Mouse (Mus musculus) testis, postnatal 14 days (tissue): ENCODE measurements at regions not wholly inside any gene's neighbourhood (a gene's known extent, or its start where the extent isn't known, plus 50 kb on each side); places are given as distances from the start of the nearest gene placed in this dataset.
A peak's percentile ranks its signal among the peaks of the same experiment; 100 is the strongest.

ENCODE experiments used
- DNase-seq: peaks from one replicate; pipeline ENCODE4 v3.0.0; 2021; ENCODE audit warnings: low spot score

DNA sequence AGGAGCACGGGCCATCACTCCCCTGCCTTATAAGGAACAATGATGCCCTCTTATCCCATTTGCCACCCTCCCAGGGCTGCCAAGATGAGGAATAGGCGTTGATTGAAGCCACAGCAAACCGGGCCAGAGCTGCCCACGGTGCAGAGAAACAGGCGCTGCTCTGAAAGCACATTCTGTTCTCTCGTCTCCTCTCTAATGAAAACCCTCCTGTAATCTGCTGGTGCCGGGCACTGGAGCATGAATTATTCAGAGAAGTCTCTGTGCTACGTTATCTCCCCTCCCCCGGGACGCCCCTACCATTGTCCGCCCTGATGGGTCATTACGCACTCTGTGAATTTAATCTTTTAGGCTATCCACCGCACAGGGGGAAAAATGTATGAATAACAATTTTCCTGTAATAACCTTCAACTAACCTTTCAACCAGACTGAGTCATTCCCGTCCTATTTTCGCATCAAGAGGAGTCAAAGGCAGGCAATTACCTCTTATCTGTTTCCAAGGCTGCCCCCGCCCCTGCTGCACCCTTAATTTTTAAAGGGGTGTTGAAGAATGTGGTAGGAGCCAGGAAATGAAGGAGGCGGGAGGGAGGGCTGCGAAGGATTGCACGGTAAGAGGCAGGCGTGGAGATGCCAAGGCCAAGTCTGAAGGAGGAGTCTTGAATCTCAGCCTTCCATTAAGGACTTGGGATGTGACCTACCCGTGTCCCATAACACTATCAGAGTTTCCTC is 201.6 kb downstream of the Tle3 start:
- DNase-seq, result peak; percentile 83

DNA sequence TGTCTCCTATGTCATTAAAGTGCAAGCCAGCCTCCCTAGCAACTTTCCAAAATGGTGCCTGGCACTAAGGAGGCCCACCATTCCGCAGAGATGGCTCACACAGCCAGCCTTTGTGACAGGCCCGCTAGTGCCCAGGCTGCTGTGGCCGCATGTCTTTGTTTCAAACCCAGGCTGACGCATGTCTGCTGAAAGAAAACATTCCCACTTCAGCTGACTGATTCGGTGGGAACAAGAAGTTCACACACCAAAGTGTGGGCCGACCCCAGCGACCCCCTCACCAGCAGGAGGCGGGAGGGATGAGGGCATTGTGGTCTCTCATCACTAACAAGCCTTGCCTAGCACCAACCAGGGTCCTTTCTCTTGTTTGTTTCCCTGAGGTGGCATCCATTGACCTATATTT is 190.9 kb downstream of the Tle3 start:
- no peak for DNase-seq

DNA sequence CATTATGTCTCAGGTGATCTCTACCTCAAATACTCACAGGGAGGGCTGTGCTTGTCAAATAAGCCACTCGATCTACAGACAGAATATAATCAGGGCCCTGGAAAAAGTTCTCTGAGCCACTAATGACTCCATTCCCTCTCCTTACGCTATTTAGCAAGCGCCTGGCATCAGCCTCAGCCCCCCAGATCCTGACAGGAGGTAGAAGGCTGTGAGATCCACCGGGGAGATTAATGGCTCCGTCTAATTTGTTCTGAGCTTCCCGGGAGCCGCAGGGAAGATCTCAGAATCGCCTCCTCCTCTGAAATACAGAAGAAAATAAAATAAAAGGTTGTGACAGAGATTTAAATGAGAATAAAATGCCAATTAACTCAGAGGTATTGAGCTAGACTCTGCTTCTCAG is 189.4 kb downstream of the Tle3 start:
- DNase-seq, result no peak

DNA sequence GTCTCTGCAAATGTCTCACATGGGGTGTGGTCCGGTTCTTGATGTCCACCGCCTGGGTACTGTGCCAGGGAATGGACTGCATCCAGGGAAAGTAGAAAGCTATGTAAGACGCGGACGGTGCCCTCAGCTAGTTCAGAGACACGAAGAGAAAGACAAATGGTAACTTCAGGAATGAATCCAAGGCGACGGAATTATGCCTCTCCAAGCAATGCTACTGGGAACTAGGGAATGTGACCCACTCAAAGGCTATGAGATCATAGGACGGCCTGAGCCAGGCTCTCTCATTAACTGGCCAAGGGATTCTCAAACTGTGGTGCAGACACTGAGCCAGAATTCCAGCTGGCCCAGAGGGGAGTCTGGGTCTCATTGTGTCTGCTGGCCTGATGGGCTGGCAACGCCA is 186.5 kb downstream of the Tle3 start:
- DNase-seq, result no peak

DNA sequence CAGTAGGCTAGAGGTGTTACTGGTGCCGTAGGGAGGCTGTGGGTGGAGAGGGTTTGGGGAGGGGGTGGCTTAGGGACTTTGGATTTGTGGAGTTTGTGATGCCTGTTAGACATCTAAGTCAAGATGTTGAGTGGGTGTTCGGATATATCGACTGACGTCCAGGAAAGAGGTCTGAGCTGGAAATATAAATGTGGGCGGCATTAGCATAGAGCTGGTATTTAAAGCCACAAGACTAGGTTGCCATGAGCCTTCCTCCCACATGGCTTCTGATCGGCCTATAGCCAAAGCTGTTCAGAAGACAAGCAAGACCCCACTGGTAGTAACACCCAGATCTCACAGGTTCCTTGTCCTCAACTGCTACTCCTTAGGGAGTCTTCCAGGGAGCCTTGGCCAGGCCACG is 184.9 kb downstream of the Tle3 start:
- no peak for DNase-seq

DNA sequence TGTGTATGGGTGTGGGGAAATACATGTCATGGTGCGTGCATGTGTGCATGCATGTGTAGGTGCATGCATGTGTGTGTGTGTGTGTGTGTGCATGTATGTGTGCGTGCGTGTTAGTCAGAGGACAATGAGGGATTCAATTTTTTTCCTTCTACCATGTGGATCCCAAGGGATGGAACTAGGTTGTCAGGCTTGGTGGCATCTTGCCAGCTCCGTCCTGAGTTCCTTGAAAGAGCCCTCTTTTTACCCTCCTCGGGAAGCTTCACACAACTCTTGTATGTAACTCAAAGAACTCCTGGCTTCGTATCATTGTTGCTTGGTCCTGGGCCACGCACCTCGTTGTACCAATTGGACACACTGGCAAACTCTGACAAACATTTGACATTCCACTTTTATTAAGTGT is 183.0 kb downstream of the Tle3 start:
- no peak for DNase-seq

DNA sequence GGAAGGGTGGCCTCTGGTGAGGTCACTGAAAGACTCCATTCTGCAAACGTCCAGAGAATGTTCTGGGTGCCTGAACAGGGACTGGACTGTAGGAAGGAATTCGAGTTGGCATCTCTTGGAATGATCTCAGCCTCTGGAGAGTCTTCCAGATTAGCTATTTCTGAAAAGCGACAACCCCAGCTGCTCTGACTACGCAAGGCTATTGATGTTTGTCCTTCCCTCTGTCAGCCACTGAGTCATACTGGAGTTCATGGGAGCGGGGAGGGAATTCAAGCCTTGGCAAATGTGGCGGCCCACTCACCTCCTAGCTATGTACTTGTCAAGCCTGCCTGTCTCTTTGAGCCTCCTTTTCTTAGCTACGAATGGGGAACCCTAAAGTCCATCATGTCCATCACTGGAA is 182.4 kb downstream of the Tle3 start:
- no peak for DNase-seq

DNA sequence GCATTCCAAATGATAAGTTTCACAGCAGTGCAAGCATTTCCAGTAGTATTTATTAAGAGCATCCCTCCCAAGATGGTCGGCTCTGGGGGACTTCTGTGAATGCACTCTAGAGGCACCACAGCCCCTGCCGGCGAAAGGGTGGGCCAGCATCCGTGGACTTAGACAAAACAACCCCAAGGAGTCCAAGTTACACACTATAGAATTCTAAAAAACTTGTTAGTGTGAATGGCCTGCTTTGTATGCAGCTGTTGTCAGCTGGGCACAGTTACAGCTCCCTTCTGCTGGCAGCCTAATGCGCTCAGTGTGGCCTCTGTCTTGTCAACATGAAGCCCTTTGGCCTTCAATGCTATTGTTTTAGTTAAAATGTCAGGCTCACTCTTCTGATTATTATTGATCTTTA is 181.5 kb downstream of the Tle3 start:
- DNase-seq, result no peak

DNA sequence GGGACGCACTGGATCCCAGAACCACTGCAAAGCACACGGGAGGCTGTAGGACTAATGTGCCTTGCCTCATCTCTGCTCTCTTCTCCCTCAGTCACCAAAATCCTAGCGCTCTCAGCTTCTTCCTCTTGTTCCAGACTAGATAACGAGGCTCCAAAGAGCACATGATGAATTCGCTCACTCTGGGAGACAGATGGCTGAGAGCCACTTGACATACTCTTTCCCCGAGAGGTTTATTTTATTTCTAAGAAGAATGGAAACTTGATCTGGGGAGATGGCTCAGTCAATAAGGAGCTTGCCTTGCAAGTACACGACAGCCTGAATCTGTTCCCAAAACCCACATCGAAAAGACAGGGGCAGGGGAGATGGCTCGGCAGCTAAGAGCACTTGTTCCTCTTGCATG is 179.2 kb downstream of the Tle3 start:
- no peak for DNase-seq

DNA sequence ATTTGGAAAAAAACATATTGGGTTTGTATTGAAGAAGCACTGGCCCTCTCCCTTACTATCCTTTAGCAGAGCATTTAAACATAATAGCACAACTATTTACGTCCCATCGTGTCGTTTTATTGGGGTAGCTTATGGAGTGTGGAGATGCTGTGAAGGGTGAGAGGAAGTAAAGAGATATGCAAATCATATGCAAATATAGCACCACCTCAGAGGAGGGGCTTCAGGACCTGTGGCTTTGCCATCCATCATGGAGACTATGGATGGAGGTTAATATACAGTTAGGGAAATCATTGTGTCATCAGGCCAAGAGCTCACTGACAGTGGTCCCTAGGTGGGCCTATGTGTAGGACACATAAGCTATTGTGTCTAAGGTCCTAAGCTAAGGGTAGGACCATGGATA is 178.2 kb downstream of the Tle3 start:
- DNase-seq, result no peak

DNA sequence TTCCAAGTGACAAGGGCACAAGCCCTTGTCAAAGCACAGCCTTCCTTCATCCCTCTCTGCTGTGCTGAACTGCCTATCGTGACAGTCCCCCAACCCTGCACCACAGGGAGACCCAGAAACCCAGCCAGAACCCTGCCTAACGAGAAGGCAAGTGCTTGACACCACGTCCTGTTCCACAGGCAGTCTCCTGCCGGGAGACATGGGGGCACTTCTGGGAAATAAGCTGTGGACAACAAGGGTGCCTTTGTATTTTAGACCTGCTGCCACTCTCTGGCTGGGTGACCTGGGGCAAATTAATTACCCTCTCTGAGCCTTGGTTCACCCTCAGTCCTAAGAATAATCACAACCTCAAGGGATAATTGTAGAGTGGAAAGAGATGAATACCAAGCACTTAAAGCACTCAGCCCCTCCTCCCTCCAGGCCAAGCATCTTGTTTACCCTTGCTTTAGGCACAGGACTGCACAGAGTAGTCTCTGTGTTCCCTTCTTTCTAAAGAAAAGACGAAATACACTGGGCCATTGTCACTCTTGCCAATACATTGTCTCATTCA is 177.6 kb downstream of the Tle3 start:
- no peak for DNase-seq

DNA sequence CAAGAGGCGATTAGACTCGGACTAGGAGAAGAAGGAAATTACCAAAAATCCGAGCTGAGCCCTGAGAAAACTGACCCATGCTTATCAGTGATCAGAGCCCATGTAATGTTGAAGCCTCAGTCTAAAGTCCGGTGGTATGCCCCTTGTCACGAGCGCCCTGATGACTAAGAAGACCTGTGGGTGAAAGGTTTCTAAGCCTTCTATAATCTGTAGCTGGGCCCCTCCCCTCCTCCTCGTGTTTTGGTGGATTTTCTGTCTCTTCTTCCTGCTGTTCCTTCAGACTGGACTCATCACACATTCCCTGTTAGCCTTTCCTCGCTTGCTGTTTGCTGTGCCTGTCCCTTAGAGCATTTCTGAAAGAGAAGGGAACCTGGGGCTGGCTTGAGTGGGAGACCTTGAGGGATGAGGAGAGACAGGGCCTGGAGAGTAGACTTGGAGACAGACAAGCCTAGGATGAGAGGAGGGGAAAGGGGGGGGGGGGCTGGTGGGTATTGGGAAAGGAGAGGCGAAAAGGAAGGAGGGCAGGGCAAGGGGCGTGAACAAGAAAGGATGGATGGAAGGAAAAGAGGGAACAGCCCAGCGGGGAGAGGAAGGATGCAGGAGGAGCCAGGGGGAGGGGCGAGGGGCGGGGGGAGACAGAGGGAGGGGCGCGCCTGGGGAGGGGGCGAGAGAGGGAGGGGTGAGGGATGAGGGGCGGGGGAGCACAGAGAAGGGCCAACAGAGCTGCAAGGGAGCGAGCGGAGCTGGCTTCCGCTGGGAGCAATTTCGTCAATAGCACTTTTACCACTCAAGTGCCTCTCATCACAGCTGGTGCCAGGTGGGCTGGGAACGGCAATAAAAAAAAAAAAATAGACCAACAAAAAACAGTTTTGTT is 165.4 kb downstream of the Tle3 start:
- DNase-seq, result no peak

DNA sequence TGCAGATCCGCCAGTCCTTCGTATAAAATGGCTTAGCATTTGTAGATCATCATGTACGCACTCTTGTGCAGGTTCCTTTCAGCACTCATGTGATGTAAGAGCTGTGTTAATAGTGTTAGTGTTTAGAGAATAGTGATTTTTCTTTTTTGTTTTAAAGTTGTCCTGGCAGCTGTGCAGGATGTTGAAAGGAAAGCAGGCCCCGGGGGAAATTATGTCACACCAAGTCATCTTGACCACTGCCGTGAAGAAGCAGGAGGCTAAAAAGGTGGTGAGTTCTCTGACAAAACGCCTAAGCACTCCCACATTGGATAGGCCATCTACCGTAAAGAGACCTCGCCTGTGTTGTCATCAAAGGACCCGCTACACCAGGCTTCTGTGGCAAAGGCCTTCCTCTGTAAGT is 161.1 kb downstream of the Tle3 start:
- no peak for DNase-seq

DNA sequence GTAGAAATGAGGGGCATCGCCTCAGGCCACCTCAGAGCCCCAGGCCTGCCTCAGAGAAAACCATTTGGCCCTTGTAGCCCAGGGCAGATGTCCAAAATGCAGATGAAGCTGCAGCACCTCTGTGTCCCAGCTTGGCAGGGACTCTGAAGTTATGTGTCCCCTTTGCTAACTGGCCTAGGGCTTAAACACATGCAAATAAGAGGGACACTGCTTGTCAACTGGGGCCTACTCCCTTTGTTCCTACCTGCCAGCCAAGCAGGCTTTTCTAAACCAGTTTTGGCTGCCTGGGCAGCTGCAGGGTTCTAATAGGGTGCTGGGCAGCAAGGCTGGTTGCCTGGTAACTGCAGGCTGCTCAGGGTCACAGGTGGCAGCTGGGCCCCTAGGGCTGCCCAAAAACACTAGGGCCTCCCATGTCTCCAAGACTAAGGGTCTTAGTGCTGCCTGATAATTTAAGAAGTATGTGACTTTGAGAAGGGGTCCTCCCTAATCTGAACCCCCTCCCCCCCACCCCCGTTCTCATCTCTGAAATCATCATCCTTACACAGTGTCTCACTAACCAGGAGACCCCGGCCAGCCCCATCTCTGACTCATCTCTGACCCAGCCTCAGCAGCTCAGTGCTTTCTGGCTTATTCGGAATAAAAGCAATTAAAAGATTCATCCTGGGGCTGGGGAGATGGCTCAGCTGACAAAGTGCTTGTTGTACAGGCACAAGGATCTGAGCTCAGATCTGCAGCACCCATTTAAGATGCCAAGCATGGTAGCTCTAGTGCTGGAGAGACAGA is 158.3 kb downstream of the Tle3 start:
- no peak for DNase-seq

DNA sequence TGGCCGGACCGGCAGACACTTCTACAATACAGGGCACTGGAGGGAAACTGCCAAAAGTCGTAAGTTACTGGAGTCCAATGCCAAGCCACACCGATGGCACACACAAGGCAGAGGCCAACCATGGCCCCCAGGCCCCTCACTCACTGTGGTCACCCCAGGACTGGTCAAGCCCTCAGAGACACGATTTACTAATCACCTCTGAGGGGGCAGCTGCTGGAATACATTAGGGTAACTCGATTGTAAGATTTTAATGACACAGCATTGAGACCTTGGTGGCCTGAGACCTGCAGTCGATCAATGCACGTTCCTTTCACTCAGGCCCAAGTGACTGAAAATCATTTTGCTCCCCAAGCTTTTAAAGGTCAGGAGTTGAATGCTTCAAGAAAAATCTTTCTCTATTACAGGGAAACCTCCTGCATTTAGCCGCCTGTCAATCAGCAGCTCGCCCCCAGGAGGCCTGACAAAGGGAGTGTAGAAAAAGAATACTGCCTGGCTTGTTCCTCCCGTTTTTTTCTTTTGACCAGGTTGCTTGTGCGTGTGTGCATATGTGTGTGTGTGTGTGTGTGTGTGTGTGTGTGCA is 156.2 kb downstream of the Tle3 start:
- no peak for DNase-seq

DNA sequence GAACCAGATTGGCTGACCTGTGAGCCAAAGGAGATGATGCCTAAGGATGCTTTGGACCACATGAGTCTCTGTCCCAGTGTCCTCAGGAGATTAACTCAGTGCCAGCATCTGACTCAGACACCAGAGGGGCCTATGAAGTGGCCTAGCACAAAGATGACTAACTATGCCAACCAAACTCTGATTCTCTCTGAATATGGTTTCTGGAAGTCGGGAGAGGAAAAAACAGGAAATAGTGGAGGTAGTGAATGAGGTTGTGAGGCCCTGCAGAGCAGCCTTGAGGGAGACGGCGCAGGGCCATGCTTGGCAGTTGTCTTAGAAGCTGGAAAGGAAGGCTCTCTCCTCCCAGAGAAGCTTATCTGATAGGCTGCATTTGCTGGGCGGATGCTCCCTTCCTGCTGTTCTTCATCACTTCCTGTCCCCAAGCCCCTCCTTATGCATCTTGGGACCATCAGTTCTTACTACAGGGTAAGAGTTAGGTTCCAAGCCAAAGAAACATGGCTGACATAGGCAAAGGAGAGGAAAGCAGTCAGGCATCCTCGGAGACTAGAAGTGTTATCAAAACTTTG is 155.4 kb downstream of the Tle3 start:
- DNase-seq, result no peak

DNA sequence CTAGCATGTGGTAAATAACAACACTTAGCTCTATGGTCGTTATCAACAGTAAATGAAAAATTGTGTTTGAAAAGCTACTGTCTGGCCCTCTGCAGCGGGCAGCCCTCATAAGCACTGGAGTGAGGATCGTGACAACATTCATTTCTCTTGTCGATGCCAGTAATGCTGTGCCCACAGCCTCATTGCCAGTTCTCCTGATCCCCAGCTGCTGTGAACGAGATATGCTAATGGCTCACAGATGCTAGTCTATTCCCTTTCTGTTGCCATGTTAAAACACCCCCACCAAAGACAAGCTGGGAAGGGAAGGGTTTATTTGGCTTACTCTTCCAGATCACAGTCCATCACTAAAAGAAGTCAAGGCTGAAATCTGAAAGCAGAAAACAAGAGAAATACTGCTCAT is 148.0 kb downstream of the Tle3 start:
- no peak for DNase-seq

DNA sequence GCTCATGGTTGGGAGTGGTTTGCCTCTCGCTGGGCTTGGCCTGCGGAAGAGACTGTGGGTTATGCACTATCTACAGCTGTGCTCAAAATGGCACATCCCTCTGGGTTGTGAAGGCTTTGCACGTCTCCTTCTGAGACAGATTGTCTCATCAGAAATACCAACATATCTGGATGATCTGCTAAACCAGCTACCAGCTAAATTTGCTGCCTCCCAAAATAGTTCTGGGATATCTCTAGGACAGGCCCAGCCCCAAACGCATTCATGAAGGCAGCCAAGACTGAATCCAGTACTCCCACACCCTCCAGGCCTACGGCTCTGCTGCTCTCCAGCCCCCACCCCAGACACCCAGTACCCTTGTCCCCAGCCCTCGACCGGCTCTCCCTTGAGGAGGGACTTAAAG is 145.7 kb downstream of the Tle3 start:
- DNase-seq, result no peak

DNA sequence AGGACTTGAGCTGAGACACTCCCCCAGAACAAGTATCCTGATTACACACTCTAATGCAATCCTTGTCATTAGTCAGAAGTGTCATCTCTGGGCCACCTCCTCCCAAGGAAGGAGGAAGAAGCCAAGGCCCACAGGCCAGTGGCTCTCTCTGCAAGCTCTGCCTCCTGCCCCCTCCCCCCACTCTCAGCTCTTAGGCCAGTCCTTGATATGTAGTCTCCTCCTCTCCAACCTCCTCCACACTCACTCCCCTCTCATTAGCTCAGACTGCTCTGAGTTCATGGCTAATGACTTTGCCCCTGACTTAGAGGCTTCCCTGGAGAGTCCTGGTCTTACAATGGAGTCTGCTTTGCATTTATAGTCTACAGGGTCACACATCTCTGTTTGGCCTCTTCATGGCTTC is 139.3 kb downstream of the Tle3 start:
- DNase-seq, result no peak

DNA sequence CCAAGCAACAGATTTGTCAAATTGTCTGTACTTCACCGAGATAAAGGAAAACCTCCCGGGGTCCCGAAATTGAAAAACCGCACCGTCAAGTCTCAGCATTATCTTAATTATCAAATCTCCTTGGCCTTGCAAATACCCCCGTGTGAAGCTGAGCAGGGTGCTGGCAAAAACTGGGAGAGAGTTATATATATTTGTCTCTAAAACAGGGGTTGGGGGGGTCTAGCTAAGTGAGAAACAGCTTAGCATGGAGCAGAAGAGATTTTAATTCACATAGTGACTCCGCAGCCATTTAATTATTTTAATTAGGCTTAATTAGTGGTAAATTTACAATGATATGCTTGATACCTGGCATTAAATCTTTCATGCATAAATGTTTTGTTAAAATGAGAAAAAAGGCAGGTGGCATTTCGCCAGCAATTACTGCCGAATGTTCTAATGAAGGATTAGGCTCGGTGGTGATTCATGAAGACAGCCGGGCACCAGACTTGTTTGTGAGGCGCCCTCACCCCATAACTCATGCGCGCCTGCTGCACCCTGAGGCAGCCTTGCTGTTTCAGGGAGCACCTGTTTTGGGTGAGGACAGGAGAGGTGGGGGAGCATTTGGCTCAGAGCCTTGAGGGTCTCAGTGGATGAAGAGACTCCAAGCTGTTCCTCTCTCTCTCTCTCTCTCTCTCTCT is 138.2 kb downstream of the Tle3 start:
- no peak for DNase-seq

DNA sequence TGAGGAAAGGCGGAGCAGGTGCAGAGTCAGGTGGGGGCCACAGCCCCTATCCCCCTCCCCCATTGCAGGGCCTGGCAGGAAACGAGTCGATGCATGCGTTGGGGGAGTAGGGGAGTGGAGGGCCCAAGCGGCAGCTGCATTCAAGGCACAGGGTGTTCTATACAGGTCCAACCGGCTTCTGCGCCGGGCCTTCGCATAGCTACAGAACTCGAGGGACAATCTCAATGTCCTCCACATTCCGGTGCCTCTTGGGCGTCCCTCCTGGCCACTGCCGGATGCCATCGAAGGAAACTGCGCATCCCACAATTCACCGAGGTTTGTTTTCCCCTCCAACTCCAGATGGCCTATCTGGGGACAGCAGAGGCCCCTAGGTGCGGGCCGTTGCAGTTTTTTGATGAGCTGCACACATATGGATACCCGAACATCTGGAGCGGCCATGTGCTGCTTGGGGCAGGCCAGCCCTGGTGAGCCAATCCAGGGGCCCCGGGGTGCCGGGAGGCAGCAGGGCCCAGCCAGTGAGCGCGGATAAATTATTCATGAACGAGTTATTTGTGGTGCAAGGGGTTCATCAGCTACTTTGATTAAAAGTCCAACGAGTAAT is 137.5 kb downstream of the Tle3 start:
- no peak for DNase-seq
